Mouse (Mus musculus) testis, postnatal 14 days (tissue): ENCODE results near the gene AC140267.1.

Experiments
- DNase-seq: peaks from one replicate; pipeline ENCODE4 v3.0.0; 2021; ENCODE audit warnings: low spot score

Gene AC140267.1

DNA sequence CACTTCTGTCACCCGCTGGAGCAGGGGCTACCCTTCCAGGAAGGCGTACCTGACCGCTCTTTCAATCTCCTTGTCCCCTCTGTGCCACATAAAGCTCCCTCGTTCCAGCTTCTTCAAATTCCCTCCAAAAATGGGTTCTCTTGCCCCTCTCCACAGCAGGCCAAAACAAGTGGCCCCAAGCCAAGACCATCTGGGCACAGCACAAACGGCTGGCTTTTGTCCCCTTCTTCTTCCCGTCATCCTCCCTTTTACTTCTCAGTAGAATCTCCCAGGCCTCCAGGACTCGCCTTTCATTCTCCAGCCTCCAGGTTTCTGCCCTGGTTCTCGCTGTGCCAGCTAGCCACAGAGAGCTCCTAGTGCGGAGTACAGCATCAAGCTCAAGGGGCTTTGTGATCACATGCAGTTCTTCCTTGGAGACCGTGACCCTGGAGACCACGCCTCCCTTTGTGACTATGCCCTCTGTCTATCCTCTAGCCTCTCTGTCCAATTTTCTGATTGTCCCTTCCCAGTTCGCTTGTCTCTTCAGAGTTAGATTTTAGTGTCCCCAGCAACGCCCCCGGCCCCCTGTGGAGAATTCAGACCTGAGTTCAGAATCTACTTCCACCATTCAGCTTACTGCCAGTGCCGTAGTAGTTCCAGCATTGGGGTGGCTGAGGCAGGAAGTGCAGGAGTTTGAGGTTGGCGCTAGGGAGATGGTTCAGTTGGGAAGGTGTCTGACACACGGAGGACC, 7.4 kb upstream of the AC140267.1 start:
- no peak for DNase-seq

DNA sequence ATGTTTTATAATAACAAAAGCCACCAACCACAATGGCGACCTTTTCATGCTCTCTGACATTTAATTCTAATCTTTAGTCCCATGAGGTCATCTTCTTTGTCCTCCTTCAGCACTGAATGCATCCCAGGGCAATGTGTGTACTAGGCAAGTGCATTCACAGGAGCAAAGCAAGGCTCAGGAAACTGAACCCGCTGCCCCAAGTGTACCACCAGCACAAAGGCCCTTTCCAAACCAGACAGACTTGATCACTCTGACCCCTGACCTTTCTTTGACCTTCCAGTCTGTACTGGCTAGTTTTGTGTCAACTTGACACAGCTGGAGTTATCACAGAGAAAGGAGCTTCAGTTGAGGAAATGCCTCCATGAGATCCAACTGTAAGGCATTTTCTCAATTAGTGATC, 3.3 kb upstream of the AC140267.1 start:
- DNase-seq = no peak

DNA sequence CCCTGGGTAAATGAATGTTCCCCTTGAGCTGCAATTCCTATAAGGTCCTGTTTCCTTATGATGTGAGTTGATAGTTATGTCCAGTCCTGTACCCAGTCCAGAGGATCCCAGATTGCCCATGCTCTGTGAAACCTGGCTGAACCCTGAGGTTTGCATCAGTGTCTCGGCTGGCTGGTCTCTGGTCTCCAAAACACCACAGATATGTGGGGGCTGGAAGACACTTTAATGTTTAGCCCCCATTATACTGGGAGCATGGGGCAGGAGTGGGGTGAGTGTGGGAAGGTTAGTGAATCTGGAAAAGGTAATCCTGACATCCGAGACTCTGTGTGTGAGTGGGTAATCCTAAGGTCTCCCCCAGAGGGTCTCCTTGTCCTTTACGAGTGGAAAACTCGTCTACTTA, 2.6 kb upstream of the AC140267.1 start:
- no peak for DNase-seq

DNA sequence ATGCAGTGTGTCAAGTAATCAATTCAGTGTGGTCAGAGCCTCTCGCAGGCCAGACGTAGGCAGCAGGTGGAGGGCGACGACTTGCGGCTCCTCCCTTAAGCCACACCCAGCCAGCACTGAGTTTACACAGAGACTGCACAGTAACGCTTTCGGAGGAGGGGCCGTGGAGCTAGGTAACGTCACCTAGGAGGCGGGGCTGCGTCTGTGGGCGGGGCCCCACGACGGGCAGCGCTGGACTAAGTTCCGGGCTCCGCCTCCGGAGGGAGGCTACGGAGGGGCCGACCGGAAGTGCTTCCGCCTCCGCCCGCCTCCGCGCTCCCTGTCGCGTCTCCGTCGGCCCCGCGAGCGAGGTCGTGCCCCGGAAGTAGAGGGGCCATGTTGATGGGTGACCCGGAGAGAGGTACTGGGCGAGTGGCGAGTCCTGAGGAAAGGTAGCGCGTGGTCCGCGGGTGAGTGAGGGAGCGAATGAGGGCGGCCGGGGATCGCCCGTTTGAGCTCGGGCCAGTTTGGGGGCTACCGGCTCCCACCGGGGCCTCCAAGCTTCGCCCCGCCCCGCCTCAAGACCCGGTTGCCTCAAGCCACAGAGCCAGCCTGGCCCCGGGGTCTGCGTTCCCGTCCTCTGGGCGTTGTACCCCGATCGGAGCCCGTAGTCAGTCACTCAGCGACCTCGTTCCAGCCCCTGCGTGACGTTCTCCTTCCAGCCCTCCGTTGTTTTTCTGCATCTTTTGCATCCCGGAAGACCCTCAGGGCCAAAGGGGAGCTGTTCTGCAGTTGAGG, 1.7 kb upstream of the AC140267.1 start, which contains the start of gene Mief1:
TSS of gene Mief1 (plus strand) at position 286 of the 777 bp plus-strand sequence.
- DNase-seq = peak; percentile 97

DNA sequence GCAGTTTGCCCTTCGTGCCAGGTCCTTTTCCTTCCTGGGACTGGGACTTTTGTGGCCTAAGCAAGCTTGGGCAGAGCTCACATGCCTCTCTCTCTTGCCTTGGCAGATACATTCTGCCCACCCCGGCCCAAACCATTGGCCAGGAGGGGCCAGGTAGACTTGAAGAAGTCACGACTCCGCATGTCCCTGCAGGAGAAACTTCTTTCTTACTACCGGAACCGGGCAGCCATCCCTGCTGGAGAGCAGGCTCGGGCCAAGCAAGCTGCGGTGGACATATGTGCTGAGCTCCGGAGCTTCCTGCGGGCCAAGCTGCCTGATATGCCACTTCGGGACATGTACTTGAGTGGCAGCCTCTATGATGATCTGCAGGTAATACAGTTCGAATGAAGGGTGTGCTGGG, 12.5 kb downstream of the AC140267.1 start:
- DNase-seq = no peak

DNA sequence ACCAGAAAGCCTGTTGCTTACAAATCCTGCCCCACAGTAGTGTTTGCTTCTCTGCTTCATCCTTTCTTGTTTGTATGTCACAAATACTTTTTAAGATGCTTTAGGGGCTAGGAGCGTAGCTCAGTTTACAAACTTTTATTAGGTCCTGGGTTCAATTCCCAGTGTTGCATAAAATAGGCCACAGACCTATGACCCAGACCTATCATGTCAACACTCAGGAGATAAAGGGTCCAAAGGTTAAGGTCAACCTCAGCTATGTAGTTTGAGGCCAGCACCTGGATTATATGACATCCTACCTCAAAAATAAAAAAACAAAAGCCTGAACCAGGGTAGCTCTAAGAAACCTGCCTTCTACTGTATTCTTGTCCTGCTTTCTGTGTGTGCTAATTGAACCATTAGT, 13.0 kb downstream of the AC140267.1 start:
- DNase-seq = no peak

DNA sequence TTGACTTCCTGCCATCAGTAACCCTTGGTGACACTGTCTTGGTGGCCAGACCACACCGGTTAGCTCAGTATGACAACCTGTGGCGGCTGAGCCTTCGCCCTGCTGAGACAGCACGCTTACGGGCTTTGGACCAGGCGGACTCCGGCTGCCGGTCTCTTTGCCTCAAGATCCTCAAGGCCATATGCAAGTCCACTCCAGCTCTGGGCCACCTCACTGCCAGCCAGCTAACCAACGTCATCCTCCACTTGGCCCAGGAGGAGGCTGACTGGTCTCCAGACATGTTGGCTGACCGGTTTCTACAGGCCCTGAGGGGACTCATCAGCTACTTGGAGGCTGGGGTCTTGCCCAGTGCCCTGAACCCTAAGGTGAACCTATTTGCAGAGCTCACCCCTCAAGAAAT, 14.0 kb downstream of the AC140267.1 start:
- DNase-seq = no peak

DNA sequence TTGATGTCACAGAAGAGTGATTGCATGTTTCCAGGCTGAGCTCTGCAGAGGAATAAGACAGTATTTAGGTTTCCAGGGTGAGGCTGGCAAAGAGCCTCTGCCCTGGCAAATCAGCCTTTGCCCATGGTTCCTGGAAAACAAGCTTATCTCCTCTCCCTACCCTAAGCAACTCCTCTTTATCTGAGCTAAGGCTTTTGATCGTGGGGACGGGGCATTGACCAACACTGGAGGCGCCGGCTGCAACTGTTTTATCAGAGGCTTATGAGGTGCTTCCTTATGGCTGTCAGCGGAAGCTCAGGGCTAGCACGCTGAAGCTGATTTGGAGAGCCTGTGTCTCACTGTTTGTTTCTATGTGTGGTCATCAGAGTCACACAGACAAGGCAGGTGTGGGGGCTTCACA, 15.0 kb downstream of the AC140267.1 start:
- DNase-seq = no peak

DNA sequence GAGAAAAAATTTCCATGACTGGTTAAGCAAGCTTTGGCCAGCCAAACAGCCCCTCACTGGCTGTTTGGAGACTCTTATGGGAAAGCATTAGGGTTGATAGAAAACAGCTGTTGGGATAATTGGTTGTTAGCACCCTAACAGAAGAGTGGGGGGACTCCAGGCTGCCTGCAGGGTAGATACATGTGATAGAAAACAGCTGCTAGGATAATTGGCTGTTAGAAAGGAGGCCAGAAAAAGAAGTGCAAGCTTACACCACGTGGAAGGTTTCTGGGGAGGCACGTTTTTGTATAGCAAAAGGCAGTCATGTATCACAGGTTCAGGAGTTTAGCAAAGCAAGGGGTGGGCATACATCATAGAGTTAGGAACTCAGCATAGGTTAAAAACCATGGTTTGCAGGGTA, 17.9 kb downstream of the AC140267.1 start:
- DNase-seq = no peak

DNA sequence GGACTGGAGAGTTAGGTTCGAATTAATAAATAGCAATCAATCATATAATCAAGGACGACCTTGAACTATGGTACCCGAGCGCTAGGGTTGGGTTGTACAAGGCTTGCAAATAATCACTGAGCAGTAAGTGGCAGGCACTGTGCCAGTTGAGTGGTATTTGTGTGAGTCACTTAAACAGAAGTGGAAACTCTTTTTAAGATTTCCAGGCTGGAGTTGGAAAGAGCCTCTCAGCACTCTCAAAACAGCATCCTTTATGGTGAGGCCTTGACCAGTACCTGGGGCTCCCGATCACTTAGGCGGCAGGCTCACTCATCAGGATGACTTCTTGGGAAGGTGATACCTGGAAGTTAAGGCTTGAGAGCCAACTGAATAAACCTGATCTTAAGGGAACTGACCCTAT, 18.6 kb downstream of the AC140267.1 start:
- no peak for DNase-seq

DNA sequence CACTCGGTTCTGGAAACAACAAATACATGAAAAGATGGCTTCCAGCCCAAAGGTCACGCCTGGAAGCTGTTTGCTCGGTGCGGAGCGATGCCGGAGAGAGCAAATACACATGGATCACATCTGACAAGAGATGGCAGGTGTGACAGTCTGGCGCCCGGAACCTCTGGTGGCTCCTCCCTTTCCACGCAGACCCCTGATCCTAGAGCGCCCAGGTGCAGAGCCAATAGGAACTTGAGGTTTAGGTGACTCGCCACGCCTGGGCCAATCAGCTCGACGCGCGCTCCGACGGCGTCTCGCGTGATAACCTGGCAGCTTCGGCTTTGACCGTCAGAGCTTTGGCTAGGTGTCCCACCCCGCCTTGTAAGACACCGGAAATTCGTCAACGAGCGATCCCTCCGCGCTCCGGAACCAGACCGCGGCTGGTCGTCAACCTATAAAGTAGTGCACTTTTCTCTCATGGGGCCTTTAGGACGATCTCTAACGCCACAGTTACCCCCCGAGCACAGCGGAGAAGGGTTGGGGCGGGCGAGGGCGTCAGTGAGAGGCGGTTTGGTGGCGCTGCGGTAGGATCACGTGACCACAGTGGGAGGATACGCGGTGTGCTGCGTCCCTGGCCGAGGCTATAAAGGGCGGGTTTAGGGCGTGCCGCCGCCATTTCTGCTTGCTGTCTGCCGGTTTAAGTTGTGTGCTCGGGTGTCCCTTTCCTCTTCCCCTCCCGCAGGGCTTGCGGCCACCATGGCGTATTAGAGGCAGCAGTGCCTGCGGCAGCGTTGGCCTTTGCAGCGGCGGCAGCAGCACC, 19.4 kb downstream of the AC140267.1 start, which contains the start of gene Atf4:
TSS of gene Atf4 (plus strand) at position 338 of the 799 bp plus-strand sequence.
- DNase-seq = peak; percentile 98

DNA sequence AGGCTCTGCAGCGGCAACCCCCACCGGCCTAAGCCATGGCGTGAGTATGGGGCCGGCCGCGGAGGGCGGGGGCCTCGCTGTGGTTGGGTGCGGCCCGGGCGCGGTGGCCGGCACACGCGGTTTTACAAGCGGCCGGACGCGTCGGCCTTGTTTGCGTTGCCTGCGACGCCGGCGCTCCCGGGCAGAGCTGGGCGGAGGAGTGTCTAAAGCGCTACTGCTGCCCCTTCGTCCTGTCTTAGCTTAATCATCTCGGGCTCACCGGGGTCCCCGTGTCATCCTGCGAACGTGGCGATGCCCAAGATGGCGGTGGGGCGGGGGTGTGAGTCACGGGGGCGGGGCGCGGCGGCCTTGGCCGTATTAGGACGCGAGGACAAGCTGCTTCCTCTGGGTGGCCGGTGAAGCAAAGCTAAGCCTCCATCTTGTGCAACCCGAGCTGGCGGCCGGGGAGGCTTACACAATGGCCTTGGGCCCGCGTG, 20.0 kb downstream of the AC140267.1 start:
- DNase-seq = peak; percentile 79

DNA sequence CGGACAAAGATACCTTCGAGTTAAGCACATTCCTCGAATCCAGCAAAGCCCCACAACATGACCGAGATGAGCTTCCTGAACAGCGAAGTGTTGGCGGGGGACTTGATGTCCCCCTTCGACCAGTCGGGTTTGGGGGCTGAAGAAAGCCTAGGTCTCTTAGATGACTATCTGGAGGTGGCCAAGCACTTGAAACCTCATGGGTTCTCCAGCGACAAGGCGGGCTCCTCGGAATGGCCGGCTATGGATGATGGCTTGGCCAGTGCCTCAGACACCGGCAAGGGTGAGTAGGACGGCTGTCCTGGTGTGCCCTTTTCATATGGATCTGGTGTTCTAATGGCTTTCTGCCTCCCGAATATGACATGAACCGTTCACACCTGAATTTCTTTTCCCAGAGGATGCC, 20.6 kb downstream of the AC140267.1 start:
- no peak for DNase-seq

DNA sequence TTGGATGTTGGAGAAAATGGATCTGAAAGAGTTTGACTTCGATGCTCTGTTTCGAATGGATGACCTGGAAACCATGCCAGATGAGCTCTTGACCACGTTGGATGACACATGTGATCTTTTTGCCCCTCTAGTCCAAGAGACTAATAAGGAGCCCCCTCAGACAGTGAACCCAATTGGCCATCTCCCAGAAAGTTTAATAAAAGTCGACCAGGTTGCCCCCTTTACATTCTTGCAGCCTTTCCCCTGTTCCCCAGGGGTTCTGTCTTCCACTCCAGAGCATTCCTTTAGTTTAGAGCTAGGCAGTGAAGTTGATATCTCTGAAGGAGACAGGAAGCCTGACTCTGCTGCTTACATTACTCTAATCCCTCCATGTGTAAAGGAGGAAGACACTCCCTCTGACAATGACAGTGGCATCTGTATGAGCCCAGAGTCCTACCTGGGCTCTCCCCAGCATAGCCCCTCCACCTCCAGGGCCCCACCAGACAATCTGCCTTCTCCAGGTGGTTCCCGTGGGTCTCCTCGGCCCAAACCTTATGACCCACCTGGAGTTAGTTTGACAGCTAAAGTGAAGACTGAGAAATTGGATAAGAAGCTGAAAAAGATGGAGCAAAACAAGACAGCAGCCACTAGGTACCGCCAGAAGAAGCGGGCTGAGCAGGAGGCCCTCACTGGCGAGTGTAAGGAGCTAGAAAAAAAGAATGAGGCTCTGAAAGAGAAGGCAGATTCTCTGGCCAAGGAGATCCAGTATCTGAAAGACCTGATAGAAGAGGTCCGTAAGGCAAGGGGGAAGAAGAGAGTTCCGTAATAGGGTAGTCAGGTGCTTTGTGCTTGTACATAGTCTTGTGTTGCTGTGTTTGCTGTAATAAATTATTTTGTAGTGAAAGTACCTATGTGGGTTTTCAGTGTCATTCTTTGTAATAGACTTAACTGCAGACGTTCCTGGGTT, 21.3 kb downstream of the AC140267.1 start:
- no peak for DNase-seq

DNA sequence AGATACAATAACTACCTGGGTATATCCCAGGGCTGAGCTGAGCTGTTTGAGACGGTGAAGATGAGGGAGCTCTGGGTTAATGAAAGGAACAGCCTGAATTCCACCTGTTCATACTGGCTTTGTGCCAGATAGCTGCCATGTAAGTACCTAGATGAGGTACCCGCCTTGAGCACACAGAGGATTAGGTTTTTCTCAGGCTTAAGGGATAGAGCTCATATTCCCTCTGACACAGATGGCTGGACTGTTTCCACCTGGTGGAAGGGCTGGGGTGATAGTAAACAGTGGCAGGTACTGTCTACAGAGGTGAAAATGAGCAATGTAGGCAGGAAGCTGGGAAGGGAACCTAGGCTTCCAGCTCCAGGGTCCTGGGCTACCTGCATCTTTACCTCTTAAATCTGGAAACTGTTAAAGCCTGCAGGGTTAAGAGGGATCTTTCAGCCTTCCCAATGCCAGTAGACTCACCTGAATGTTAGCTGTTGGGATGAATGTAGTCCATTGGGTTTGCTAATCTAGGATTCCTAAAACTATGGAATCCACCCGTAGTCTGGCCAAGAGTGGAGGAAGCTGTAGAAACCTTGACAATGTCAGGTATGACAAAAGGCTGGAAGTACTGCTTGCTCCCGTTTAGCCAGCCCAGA, 22.1 kb downstream of the AC140267.1 start:
- DNase-seq = no peak

DNA sequence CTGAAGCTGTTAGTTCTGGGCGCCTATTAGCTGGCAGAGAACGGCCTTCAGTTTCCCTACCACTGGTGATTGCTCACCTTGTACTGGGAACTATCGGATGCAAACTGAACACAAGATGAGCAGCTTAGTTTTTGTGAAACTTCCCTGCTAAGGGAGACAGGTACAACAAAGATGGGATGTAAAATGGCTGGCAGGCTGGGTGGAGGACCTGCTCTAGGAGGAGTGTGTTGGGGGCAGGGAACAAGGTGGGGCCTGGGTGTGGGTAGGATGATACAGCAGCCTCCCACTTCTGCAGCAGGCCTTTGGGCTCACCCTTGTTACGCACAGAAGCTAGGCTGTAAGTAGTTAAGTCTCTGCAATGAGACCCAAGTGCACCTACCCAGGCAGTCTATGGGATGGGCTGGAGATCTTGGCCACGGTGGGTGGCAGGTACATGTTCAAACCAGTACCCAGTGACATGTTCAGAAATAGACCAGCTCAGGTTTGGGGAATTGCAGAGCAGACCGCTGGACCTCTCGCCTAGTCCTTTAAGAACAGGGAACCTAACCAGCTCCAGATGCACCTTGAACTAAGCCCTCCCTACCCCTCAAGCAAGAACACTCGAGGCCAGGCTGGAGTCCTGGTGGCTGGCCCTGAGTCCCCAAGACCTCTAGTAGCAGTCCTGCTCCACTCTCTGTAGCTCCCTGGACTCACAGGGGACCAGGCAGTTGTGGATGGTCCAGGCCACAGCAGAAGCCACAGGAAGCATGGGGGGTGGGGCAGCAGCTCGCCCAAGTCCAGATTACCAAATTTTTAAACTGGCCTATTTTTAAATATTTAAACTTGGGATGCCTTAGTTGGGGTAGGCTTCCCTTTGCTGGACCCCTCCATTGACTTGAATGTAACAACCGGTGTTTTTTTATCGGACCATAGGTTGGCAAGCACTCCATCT, 22.9 kb downstream of the AC140267.1 start:
- DNase-seq = no peak

DNA sequence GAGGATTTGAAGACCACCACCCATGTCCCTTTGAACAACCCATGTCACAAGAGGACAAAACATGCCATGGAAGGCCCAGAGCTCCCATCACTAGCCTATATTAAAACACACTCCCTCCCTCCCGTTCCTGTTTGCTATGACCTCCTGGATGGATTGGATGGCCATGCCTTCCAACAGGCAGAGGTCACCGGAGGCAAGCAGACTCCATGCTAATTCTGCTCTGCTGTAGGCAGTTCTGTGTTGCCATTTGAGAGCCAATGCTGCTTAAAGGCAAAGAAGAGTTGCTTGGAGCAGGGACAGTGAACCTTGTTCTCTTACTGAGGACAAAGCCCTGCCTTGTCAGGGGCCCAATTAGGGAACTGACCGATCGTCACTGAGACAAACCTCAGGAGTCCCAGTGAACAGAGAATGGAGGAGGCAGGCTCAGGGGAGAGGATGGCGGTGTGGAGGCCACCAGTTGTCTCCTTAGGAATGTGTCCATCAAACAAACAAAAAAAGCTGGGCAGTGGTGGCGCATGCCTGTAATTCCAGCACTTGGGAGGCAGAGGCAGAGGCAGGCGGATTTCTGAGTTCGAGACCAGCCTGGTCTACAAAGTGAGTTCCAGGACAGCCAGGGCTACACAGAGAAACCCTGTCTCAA, 23.9 kb downstream of the AC140267.1 start:
- DNase-seq = no peak

DNA sequence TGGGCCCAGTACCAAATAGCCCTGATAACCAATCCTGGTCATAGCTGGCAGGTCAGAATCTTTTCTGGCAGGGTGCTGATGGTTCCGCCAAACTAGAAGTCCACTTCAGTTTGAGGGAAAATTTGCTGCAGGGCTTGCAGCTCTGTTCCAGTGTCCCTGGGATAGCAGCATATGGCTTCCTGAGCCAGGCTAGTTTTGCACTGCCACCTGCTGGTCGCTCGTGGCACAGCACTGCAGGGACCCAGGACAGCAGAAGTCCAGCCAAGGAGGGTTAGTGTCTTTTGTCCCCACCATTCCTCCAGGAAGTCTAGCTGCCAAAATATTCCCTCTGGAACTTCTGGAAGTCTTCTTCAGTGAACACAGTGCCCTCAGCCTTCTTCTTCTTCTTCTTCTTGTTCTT, 25.0 kb downstream of the AC140267.1 start:
- peak; percentile 54 for DNase-seq

DNA sequence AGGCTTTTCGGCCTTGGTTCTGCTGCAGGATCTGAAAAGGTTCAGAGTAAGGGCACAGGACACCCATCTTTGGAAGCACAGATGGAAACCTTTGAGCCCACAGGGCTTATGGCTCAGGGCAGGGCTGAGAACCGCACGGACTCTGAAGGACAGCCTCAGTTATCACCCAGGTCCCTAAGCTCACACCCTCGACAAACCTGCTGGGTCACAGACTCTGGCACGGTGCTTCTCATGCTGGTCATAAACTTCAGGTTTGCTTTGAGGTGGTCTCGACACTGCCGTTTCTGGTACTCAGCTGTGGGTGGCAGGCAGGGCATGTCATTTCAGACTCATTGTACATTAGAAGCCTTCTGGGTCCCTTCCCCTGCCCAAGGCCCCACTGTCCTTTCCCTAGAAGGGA, 25.5 kb downstream of the AC140267.1 start:
- DNase-seq = no peak
